8 mouse cellular contexts compared by ENCODE assay signal in the genomic region with DNA sequence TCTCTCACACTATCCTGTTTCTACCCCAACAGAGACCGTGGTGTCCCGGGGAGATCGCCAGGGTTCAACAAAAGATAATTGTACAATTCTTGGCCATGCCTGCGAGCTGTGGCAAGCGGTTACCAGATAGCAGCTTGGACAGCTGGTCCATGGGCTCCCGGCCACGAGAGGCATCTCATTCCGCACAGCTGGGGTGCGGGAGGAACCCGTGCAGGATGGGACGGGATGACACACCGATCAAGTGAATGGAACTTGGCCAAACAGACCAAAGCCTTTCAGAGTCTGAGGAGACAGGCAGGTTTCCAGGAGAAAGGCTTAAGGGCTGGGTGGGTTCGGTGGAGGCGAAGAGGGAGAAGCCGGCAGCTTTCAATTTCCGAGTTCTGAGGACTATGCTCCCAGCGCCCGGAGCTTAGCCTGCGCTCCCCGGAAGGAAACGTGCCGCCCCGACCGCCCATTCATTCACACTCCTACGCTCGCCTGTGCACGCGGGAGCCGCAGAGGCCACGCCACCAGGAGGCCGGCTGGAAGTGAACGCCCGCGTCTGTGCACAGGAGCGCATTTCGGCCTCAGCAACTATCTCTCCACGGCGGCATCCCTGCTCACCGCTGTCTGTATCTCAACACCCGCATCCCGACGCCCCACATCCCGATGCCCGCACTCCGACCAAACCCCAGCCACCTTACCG. TPM values are rescaled to one million over a fixed set of nuclear protein-coding genes. Genes with fewer than 3 reads are reported as not detected.
A peak's percentile ranks its signal among the peaks of the same experiment; 100 is the strongest.
DNase-seq lines count a peak whose midpoint lies in the region; ATAC-seq lines count a peak whose summit lies in the region.

No protein-coding gene starts in this region.

- H3K9me3 ChIP-seq in embryonic facial prominence, embryonic 13.5 days, result no peaks in the 10 kb centered on the region
- no peaks in the 10 kb centered on the region for H3K9me3 ChIP-seq in limb, embryonic 11.5 days (ENCODE audit: control insufficient read depth, low read length)
- no peaks in the 10 kb centered on the region for H3K9me3 ChIP-seq in midbrain, embryonic 11.5 days (ENCODE audit: control insufficient read depth, low read length)

- under 1% methylated on average over 46 of the region's 46 CpGs for WGBS in embryonic facial prominence, embryonic 13.5 days
- under 1% methylated on average over 46 of the region's 46 CpGs for WGBS in limb, embryonic 11.5 days
- WGBS in midbrain, embryonic 11.5 days, result under 1% methylated on average over 46 of the region's 46 CpGs

- peak overlapping the region; percentile 71 for H3K9ac ChIP-seq in embryonic facial prominence, embryonic 13.5 days
- H3K9ac ChIP-seq in limb, embryonic 11.5 days (ENCODE audit: low read length), result peak overlapping the region; percentile 62
- H3K9ac ChIP-seq in midbrain, embryonic 11.5 days (ENCODE audit: low read length), result peak overlapping the region; percentile 75

- peak overlapping the region; percentile 79 for H3K4me2 ChIP-seq in embryonic facial prominence, embryonic 13.5 days
- H3K4me2 ChIP-seq in limb, embryonic 11.5 days (ENCODE audit: low read depth, severe bottlenecking), result peak overlapping the region; percentile 95
- H3K4me2 ChIP-seq in midbrain, embryonic 11.5 days, result peak overlapping the region; percentile 91

- peak; percentile 29 to 38 for DNase-seq in urinary bladder, adult 18-20 months (ENCODE audit: low spot score in 2 of 2)
- DNase-seq in urinary bladder, postnatal 10 days (ENCODE audit: low spot score), result no peak
- DNase-seq in heart, adult 8-10 months (ENCODE audit: low spot score), result peak; percentile 62
- peak; percentile 18 to 42 for DNase-seq in kidney, adult 8-10 months
- peak; percentile 48 for DNase-seq in limb, embryonic 11.5 days (ENCODE audit: low spot score)
- DNase-seq in midbrain, embryonic 11.5 days (ENCODE audit: low spot score, missing footprints), result peak; percentile 98
- DNase-seq in right cerebral cortex, postnatal 4 days, result peak; percentile 49

- peak overlapping the region; percentile 61 for H3K4me3 ChIP-seq in embryonic facial prominence, embryonic 13.5 days
- H3K4me3 ChIP-seq in limb, embryonic 11.5 days (ENCODE audit: low read depth, low read length), result peak overlapping the region; percentile 68
- H3K4me3 ChIP-seq in midbrain, embryonic 11.5 days (ENCODE audit: low read depth, low read length), result peak overlapping the region; percentile 49

- peaks cover 25% of the 10 kb centered on the region for H3K4me1 ChIP-seq in embryonic facial prominence, embryonic 13.5 days
- peaks cover 6% of the 10 kb centered on the region for H3K4me1 ChIP-seq in limb, embryonic 11.5 days (ENCODE audit: control insufficient read depth, insufficient read depth, low read length)
- peaks cover 15% of the 10 kb centered on the region for H3K4me1 ChIP-seq in midbrain, embryonic 11.5 days (ENCODE audit: control insufficient read depth, insufficient read depth, low read length)

- H3K27ac ChIP-seq in embryonic facial prominence, embryonic 13.5 days, result peak overlapping the region; percentile 90
- no peak overlapping the region for H3K27ac ChIP-seq in limb, embryonic 11.5 days (replicated peaks; ENCODE audit: low read depth, low read length)
- no peak overlapping the region; the same call in 1 of the 2 replicates for H3K27ac ChIP-seq in midbrain, embryonic 11.5 days (ENCODE audit: low read depth, low read length)

- ATAC-seq in embryonic facial prominence, embryonic 13.5 days (ENCODE audit: insufficient number of reproducible peaks, insufficient read depth, low FRiP score, low TSS enrichment, low read depth), result peak; percentile 58; the same call in 1 of the 2 replicates
- peak; percentile 62 for ATAC-seq in limb, embryonic 11.5 days (ENCODE audit: insufficient number of reproducible peaks, low FRiP score, low TSS enrichment, low read depth)
- peak; percentile 70 for ATAC-seq in midbrain, embryonic 11.5 days (ENCODE audit: low FRiP score)

- no peaks in the 10 kb centered on the region for H3K36me3 ChIP-seq in embryonic facial prominence, embryonic 13.5 days
- no peaks in the 10 kb centered on the region for H3K36me3 ChIP-seq in limb, embryonic 11.5 days (ENCODE audit: control insufficient read depth, insufficient read depth, low read length)
- 0 out of 2 replicates have a peak, but pooled peaks cover 2% of the 10 kb centered on the region for H3K36me3 ChIP-seq in midbrain, embryonic 11.5 days (ENCODE audit: control insufficient read depth, insufficient read depth, low read length)

- H3K27me3 ChIP-seq in embryonic facial prominence, embryonic 13.5 days, result no peaks in the 10 kb centered on the region
- H3K27me3 ChIP-seq in limb, embryonic 11.5 days (ENCODE audit: control insufficient read depth, insufficient read depth, low read length), result no peaks in the 10 kb centered on the region
- H3K27me3 ChIP-seq in midbrain, embryonic 11.5 days (ENCODE audit: control insufficient read depth, insufficient read depth, low read length), result no peaks in the 10 kb centered on the region

RNA-seq across cellular contexts. Expression of a gene that starts 22.8 kb away (rescaled TPM):
- polyA plus RNA-seq in embryonic facial prominence, embryonic 13.5 days (2015; fragmentation: Nextera tagmentation; extraction: Ambion mirVana), result 75.1 and 98.9 TPM in 2 replicates
- 1 to 10 TPM; 3.1 to 4.8 (median 4.0) TPM for total RNA-seq in heart, adult 8-10 months (2022)
- polyA plus RNA-seq in limb, embryonic 11.5 days (2014; fragmentation: Nextera tagmentation; extraction: Ambion mirVana), result 88.6 and 97.9 TPM in 2 replicates
- 103 and 105 TPM in 2 replicates for polyA plus RNA-seq in midbrain, embryonic 11.5 days (2014; fragmentation: Nextera tagmentation; extraction: Ambion mirVana)
